Mouse (Mus musculus): Measurements from ENCODE around the gene Hs6st1.

Gene Hs6st1

DNA sequence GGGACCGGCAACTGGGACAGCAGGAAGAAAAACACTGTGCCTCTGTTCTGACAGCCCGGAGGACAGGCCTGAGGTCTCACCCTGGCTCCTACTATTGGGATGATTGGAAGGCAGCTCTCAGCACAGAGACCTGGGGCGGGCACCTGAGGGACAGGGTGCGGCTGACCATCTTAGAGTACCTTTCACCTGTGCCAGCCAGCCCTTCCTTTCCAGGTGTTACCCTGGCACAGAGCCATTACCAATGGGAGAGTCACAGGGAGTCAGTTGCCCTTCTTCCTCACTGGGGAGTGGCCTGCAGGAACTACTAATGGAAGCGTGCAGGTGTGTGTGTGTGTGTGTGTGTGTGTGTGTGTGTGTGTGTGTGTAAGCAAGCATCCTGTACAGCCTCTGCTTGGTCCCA lies 15.4 kb downstream of the Hs6st1 start:
- DNase-seq (ENCODE audit: low read depth, low spot score), result no peak

- DNase-seq (ENCODE audit: low read depth, low spot score), result no peak
Observed at GRCm38 (mm10) chr1:36085069-36085468, 16.9 kb downstream of the Hs6st1 start.

GRCm38 (mm10) chr1:36088367-36088766 lies 20.2 kb downstream of the Hs6st1 start:
- DNase-seq (ENCODE audit: low read depth, low spot score), result no peak

- no peak for DNase-seq (ENCODE audit: low read depth, low spot score)
Observed at GRCm38 (mm10) chr1:36089481-36089880, 21.3 kb downstream of the Hs6st1 start.

- DNase-seq (ENCODE audit: low read depth, low spot score), result no peak
Observed at GRCm38 (mm10) chr1:36090011-36090721, 22.0 kb downstream of the Hs6st1 start.

DNA sequence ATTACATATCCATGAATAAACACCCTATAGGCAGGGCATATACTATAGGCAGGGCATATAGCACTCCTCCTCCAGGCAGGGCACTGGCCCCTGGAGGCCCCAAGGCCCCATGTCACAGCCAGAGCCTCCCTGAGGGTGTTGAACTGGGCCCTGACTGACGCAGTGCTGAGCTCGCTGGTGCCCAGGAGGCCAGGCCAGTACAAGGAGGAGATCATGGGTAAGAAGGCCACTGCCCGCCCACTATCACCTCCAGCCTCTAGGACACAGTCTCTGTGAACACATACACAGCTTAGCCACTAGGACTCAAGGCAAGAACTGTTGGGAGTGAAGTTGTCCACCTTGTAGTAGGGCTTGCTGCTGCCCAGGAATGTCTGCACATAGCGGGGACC lies 22.5 kb downstream of the Hs6st1 start:
- no peak for DNase-seq (ENCODE audit: low read depth, low spot score)

GRCm38 (mm10) chr1:36091246-36091645 lies 23.0 kb downstream of the Hs6st1 start:
- DNase-seq (ENCODE audit: low read depth, low spot score), result no peak

DNA sequence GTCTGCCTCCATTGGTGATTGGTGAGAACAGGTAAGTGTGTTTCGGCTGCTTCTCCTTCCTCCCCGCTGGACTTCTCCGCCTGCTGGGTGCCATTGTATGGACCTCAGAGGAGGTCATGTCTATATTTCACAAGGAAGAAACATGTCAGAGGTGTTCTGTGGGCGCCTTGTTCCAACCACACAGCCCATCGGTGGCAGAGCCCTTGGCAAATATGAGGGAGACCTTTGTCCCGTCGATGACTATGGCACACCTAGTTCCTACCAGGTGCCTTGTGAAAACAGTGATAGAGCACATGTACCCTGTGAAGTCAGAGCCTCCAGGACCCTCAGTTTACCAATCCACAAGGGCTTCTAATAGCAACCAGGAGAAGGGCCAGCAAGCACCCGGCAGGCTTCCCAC lies 25.5 kb downstream of the Hs6st1 start:
- DNase-seq (ENCODE audit: low read depth, low spot score), result no peak

- DNase-seq (ENCODE audit: low read depth, low spot score), result no peak
Observed at GRCm38 (mm10) chr1:36095423-36096272, 27.4 kb downstream of the Hs6st1 start.

- no peak for DNase-seq (ENCODE audit: low read depth, low spot score)
Observed at GRCm38 (mm10) chr1:36098432-36098831, 30.2 kb downstream of the Hs6st1 start.

DNA sequence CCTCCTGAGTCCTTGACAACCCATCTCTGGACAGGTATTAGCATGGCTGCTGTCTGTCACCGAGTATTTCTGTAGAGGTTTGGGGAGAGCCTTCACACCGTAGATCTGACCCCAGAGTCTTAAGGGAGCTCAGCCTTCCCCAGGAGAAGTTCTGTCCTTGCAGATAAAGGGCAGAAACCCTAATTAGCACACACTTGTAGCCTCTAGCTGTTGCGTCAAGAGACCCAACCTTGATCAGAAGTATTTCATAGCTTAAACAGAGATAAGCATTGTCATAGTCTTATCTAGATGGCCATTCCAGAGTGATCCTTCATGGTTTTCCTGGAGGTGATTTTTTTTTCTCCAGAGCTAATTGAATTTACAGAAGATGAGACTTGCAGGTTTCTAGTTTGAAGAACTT lies 32.2 kb downstream of the Hs6st1 start:
- no peak for DNase-seq (ENCODE audit: low read depth, low spot score)

DNA sequence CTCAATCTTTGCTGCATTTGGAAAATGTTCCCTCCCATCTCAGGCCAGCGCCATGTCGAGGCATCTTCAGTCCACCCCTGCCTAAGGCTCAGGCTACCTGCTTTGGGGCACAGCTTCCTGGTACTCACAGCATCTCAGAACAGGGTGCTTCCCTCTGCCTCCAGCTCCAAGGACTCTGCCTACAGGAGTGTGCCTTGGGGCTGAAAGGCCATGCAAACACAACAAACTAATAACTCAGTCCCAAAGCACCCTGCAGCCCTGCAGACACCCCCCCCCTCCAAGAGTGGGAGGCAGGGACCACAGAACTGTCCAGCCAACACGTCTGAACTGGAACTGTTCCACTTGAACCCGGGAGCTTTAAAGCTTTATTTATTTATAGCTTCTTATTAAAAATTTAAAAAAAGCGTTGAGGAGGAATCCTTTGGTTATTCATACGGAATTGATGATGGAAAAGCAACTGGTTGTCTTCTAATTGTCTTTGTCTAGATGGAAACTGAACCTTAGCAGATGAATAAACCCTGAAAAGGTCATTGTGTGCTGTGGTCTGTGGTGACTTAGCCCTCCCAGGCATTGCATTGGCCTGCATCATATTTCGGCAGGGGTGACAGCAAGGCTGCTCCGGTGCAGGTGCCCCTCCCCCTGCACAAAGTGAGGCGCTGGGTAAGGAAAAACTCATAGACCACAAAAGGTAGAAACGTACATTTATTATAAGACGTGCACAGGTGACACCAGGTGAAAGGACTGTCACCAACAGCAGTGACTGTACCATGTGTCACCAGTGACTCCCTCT lies 37.9 kb downstream of the Hs6st1 start:
- no peak for DNase-seq (ENCODE audit: low read depth, low spot score)

GRCm38 (mm10) chr1:36109987-36110386 lies 41.8 kb downstream of the Hs6st1 start:
- DNase-seq (ENCODE audit: low read depth, low spot score), result no peak

GRCm38 (mm10) chr1:36112665-36113064 lies 44.5 kb downstream of the Hs6st1 start:
- DNase-seq (ENCODE audit: low read depth, low spot score), result no peak

DNA sequence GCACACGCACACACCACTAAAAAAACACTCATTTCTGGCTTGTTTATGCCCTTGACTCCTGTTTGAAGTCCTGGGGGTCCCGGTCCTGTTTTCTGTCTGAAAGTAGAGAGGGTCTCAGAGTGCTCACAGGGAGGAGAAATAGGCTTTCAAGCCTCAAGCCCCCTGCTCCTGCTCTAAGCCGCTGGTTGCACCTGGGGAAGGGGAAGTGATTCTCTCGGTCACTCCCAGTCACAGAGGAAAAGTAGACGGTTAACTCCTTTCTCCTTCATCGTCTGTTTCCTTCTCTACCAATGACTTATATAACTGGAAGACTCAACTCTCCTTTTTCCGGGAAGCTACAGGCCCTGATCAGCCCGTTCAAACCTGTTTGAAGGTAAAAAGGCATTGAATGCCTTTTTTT lies 45.5 kb downstream of the Hs6st1 start:
- DNase-seq (ENCODE audit: low read depth, low spot score), result no peak

DNA sequence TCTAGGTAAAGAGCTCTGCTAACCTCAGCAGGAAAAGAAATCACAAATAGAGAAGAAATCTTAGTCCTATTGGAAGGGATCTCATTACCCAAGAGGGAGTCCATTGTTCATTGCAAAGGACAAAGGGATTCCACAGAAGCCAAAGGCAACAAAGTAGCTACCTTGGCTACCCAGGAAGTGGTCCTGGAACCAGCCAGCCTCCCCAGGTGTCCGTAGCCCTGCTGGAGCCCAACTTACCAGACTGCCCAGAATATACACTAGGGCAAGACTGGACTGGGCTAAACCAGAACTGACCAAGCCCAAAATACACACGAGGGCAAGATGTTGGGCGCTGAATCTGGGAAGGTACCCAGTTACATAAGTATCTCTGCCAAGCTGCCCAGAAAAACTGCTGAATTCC lies 46.6 kb downstream of the Hs6st1 start:
- DNase-seq (ENCODE audit: low read depth, low spot score), result no peak

DNA sequence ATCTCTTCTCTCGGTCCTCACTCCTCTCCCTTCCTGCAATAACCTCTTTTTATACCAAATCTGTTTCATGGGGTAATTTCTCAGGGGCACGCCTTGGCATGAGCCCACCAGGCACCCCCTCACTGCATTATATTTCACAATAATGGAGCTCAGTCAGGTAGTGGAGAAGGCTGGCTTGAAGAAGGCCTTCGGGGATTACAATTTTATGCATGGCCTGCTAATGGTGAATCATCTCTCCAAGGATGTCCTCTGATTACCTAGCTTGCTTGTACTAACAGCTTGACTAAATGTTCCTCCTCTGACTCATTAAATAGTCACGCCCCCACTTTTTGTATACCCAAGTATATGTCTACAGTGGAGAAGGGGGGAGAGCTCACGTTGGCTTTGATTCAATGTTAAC lies 48.3 kb downstream of the Hs6st1 start:
- DNase-seq (ENCODE audit: low read depth, low spot score), result no peak

DNA sequence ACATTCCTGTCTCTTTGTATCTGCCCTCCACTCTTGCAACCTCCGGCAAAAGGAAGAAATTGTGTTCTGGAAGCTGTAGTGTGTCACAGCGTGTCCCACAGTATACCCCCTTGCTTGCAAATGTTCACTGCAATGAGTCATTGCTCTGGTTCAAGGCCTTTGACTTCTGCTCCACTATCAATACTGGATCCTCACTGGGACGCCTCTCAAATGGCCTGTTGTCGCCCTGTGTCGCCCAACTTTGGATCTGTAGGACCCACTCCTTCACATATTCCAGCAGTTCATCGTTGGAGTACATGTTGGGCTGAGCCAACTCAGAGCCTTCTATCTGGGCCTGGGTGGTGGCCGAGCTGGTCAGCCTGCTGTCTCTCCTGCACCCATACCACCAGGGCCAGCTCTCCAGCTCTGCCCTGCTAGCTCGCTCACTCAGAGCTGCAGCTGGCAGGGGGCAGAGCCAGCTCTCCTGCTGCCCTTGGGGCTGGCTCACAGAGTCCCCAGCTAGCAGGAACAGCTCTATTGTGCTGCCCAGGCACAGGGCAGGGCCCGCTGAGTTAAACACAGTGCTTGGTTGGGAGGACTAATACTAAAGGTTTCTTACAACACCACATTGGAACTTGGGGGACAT lies 50.0 kb downstream of the Hs6st1 start:
- DNase-seq (ENCODE audit: low read depth, low spot score), result no peak

GRCm38 (mm10) chr1:36118958-36119357 lies 50.8 kb downstream of the Hs6st1 start:
- DNase-seq (ENCODE audit: low read depth, low spot score), result no peak

- DNase-seq (ENCODE audit: low read depth, low spot score), result no peak
Observed at GRCm38 (mm10) chr1:36119426-36119825, 51.2 kb downstream of the Hs6st1 start.

DNA sequence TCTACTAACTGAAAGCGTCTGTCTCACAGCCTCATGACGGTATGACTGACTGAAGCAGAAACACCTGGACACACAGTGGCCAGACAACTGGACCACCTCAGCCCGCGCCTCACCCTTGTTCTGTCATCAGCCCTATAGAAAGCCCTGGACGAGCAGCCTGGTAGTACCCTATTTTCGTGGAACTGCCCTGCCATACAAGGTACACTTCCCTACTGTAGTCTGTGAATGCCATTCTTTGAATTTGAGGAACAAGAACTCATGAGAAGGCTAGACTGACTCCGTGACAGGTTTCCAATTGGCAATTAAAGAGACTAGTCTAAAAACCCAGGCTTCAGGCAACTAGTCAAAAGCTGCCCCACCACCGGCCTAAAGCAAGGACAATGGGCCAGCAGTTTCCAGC lies 53.0 kb downstream of the Hs6st1 start:
- no peak for DNase-seq (ENCODE audit: low read depth, low spot score)

DNA sequence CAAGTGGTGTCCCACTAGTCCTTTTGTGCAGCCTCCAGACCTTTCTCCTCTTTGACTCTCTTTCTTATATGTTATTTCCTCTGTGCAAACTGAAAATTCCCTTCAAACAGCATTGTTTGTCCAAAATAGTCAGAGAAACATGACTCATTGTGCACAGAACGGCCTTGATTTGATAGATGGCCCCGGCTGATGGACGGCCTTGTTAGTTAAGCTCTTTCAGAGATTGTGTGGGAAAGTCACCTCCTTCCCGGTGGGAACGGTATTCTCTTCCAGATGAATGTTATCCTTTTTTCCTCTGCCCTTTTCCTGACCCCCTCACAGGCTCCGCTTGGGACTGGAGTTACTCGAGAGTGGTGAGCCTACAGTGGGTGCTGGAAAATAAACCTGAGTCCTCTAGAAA lies 56.9 kb downstream of the Hs6st1 start:
- no peak for DNase-seq (ENCODE audit: low read depth, low spot score)

Measured in forelimb bud, embryonic 11.5 days (tissue).